Mouse (Mus musculus): ENCODE data around the gene Barx1. TPM values are rescaled to one million over a fixed set of nuclear protein-coding genes. Genes with fewer than 3 reads are reported as not detected.

Gene Barx1
- total and polyA plus RNA-seq, 3 experiments: not detected

- Histone ChIP-seq H3K9me3 (replicated peaks) (no peaks in the 10 kb centered on the region), H3K36me3 (replicated peaks) (no peaks in the 10 kb centered on the region), H3K27me3 (ENCODE audit: insufficient read depth, low read length) (peaks cover 25% of the 10 kb centered on the region; the same call in 1 of the 2 replicates), H3K4me3 (ENCODE audit: low read depth, low read length) (no peak overlapping the region), H3K4me1 (ENCODE audit: insufficient read depth, low read depth, low read length) (no peaks in the 10 kb centered on the region)
- no peak for TF ChIP-seq POLR2AphosphoS5 (IDR thresholded peaks at IDR 0.05; ENCODE audit: insufficient replicate concordance, low read depth, low read length)
- ATAC-seq (ENCODE audit: extremely low read depth, insufficient number of reproducible peaks, low FRiP score, poor library complexity, severe bottlenecking) (no peak), DNase-seq (ENCODE audit: low spot score) (no peak)
These were observed 9.6 kb downstream of the Barx1 start for GRCm38 (mm10) chr13:48672312-48672840.

GRCm38 (mm10) chr13:48674609-48675008 lies 11.8 kb downstream of the Barx1 start:
- ATAC-seq (ENCODE audit: extremely low read depth, insufficient number of reproducible peaks, low FRiP score, poor library complexity, severe bottlenecking) (no peak), DNase-seq (ENCODE audit: low spot score) (no peak)
- TF ChIP-seq POLR2AphosphoS5 (IDR thresholded peaks at IDR 0.05; ENCODE audit: insufficient replicate concordance, low read depth, low read length) (no peak), GATA1 (IDR thresholded peaks at IDR 0.05; ENCODE audit: borderline replicate concordance, low read length) (no peak), TAL1 (conservative IDR thresholded peaks at IDR 0.05; ENCODE audit: low read depth, low read length) (no peak), GATA2 (IDR thresholded peaks at IDR 0.05; ENCODE audit: borderline replicate concordance, low read depth, low read length) (no peak), CTCF (IDR thresholded peaks at IDR 0.05; ENCODE audit: low read depth, low read length) (no peak)
- Histone ChIP-seq H3K9me3 (replicated peaks) (no peaks in the 10 kb centered on the region), H3K36me3 (replicated peaks) (no peaks in the 10 kb centered on the region), H3K4me3 (ENCODE audit: low read depth, low read length) (no peak overlapping the region), H3K27me3 (ENCODE audit: insufficient read depth, low read length) (0 out of 2 replicates have a peak, but pooled peaks cover 5% of the 10 kb centered on the region), H3K4me1 (ENCODE audit: insufficient read depth, low read depth, low read length) (no peaks in the 10 kb centered on the region)

GRCm38 (mm10) chr13:48679351-48679750 lies 16.6 kb downstream of the Barx1 start:
- DNase-seq (ENCODE audit: low spot score): no peak
- Histone ChIP-seq H3K36me3 (replicated peaks) (no peaks in the 10 kb centered on the region), H3K27me3 (ENCODE audit: insufficient read depth, low read length) (no peaks in the 10 kb centered on the region), H3K4me3 (ENCODE audit: low read depth, low read length) (no peak overlapping the region), H3K4me1 (ENCODE audit: insufficient read depth, low read depth, low read length) (no peaks in the 10 kb centered on the region), H3K9me3 (replicated peaks) (no peaks in the 10 kb centered on the region)
- no peak for ATAC-seq (ENCODE audit: extremely low read depth, insufficient number of reproducible peaks, low FRiP score, poor library complexity, severe bottlenecking)
- TF ChIP-seq GATA1 (IDR thresholded peaks at IDR 0.05; ENCODE audit: borderline replicate concordance, low read length) (no peak), GATA2 (IDR thresholded peaks at IDR 0.05; ENCODE audit: borderline replicate concordance, low read depth, low read length) (no peak), CTCF (IDR thresholded peaks at IDR 0.05; ENCODE audit: low read depth, low read length) (peak; percentile 30; the same call in 1 of the 2 replicates), TAL1 (conservative IDR thresholded peaks at IDR 0.05; ENCODE audit: low read depth, low read length) (no peak), POLR2AphosphoS5 (IDR thresholded peaks at IDR 0.05; ENCODE audit: insufficient replicate concordance, low read depth, low read length) (no peak)

- no peaks in the 10 kb centered on the region for H3K27me3 ChIP-seq (ENCODE audit: insufficient read depth, low read length)
- H3K4me1 ChIP-seq (ENCODE audit: insufficient read depth, low read depth, low read length): no peaks in the 10 kb centered on the region
- no peak for ATAC-seq (ENCODE audit: extremely low read depth, insufficient number of reproducible peaks, low FRiP score, poor library complexity, severe bottlenecking)
- H3K9me3 ChIP-seq (replicated peaks): no peaks in the 10 kb centered on the region
- no peaks in the 10 kb centered on the region for H3K36me3 ChIP-seq (replicated peaks)
- TF ChIP-seq GATA2 (IDR thresholded peaks at IDR 0.05; ENCODE audit: borderline replicate concordance, low read depth, low read length) (no peak), TAL1 (conservative IDR thresholded peaks at IDR 0.05; ENCODE audit: low read depth, low read length) (no peak), GATA1 (IDR thresholded peaks at IDR 0.05; ENCODE audit: borderline replicate concordance, low read length) (no peak), POLR2AphosphoS5 (IDR thresholded peaks at IDR 0.05; ENCODE audit: insufficient replicate concordance, low read depth, low read length) (no peak), CTCF (IDR thresholded peaks at IDR 0.05; ENCODE audit: low read depth, low read length) (no peak)
- H3K4me3 ChIP-seq (ENCODE audit: low read depth, low read length): no peak overlapping the region
- no peak for DNase-seq (ENCODE audit: low spot score)
These were observed 23.9 kb downstream of the Barx1 start for GRCm38 (mm10) chr13:48686666-48687065.

GRCm38 (mm10) chr13:48691991-48692390 lies 29.2 kb downstream of the Barx1 start:
- DNase-seq (ENCODE audit: low spot score): no peak
- no peak overlapping the region for H3K4me3 ChIP-seq (ENCODE audit: low read depth, low read length)
- H3K4me1 ChIP-seq (ENCODE audit: insufficient read depth, low read depth, low read length): no peaks in the 10 kb centered on the region
- ATAC-seq (ENCODE audit: extremely low read depth, insufficient number of reproducible peaks, low FRiP score, poor library complexity, severe bottlenecking): no peak
- no peak for TF ChIP-seq GATA1 (IDR thresholded peaks at IDR 0.05; ENCODE audit: borderline replicate concordance, low read length)
- no peak for TF ChIP-seq TAL1 (conservative IDR thresholded peaks at IDR 0.05; ENCODE audit: low read depth, low read length)
- TF ChIP-seq POLR2AphosphoS5 (IDR thresholded peaks at IDR 0.05; ENCODE audit: insufficient replicate concordance, low read depth, low read length): no peak
- no peak for TF ChIP-seq CTCF (IDR thresholded peaks at IDR 0.05; ENCODE audit: low read depth, low read length)
- no peak for TF ChIP-seq GATA2 (IDR thresholded peaks at IDR 0.05; ENCODE audit: borderline replicate concordance, low read depth, low read length)
- no peaks in the 10 kb centered on the region for H3K36me3 ChIP-seq (replicated peaks)
- no peaks in the 10 kb centered on the region for H3K9me3 ChIP-seq (replicated peaks)
- no peaks in the 10 kb centered on the region for H3K27me3 ChIP-seq (ENCODE audit: insufficient read depth, low read length)

GRCm38 (mm10) chr13:48694090-48695064 lies 31.6 kb downstream of the Barx1 start:
- H3K27me3 ChIP-seq (ENCODE audit: insufficient read depth, low read length): no peaks in the 10 kb centered on the region
- no peaks in the 10 kb centered on the region for H3K36me3 ChIP-seq (replicated peaks)
- H3K4me3 ChIP-seq (ENCODE audit: low read depth, low read length): no peak overlapping the region
- DNase-seq (ENCODE audit: low spot score) (no peak), ATAC-seq (ENCODE audit: extremely low read depth, insufficient number of reproducible peaks, low FRiP score, poor library complexity, severe bottlenecking) (no peak)
- no peaks in the 10 kb centered on the region for H3K9me3 ChIP-seq (replicated peaks)
- H3K4me1 ChIP-seq (ENCODE audit: insufficient read depth, low read depth, low read length): no peaks in the 10 kb centered on the region
- TF ChIP-seq TAL1 (conservative IDR thresholded peaks at IDR 0.05; ENCODE audit: low read depth, low read length): no peak
- no peak for TF ChIP-seq CTCF (IDR thresholded peaks at IDR 0.05; ENCODE audit: low read depth, low read length)
- TF ChIP-seq GATA1 (IDR thresholded peaks at IDR 0.05; ENCODE audit: borderline replicate concordance, low read length): no peak
